Mouse (Mus musculus): ENCODE measurements at regions not wholly inside any gene's neighbourhood (a gene's known extent, or its start where the extent isn't known, plus 50 kb on each side); places are given as distances from the start of the nearest gene placed in this dataset.

- peak; percentile 1 for DNase-seq
Measured at GRCm38 (mm10) chr2:54154501-54155183, 69.3 kb upstream of the Rprm start.

DNA sequence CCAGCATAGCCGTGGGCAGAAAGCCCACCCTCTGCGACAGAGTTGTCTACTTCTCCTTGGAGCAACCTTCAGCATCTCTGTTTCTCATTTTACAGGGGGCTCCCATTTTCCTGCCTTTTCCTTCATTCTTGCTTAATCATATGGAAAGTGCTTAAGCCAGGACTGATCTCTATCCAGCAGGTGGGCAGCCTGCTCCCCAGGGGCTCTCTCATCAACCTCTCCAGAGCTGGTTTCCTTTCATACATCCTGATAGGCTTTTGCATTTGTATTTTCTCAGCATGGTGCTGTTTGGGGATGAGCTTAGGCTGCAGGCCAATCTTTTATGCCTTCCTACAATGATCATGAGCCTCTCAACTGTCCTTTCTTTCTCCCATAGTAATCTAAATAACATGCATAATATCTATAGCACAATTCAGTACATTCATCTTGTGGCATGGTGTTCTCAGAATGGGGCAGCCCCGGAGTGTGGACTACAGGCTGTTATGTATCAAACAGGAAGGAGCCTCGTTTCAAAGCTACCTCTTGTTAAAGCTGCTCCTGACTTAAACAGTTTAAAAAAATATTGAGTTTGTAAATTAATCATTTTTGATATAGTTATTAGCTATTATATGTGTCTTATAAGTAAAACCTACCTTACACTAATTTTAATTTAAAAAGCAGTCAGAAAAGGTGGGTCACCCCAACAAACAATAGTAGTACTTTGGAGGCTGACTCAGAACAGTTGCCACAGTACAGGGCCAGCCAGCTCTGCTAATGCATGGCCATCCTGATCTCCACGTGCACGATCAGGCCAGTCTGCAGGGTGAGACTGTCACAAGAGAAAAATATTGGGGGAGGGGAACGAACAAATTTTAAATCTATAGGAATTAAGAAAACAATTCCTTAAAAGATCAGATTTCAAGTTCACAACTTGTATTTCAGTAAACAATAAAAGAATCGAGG lies 73.6 kb upstream of the Rprm start:
- no peak for DNase-seq

GRCm38 (mm10) chr2:54177549-54177948 lies 92.2 kb upstream of the Rprm start:
- DNase-seq: peak; percentile 8

DNA sequence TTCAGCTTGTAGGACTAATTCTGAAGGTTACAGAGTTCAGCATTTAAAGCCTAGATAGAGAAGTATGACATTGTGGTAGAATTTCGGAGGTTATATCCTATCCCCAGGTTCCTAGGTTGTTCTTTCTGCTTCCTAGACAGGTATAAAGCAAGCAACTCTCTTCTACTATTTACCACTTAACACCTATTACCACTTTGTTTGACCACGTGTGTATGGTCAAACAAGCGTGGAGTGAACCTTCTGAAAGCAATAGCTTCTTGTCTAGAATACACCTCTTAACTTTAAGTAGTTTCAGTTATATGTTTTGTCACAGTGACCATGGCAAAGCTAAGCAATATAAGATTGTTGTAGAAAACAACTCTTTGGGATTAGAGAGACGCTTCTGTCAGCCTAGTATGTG lies 105.5 kb upstream of the Rprm start:
- DNase-seq: no peak

DNA sequence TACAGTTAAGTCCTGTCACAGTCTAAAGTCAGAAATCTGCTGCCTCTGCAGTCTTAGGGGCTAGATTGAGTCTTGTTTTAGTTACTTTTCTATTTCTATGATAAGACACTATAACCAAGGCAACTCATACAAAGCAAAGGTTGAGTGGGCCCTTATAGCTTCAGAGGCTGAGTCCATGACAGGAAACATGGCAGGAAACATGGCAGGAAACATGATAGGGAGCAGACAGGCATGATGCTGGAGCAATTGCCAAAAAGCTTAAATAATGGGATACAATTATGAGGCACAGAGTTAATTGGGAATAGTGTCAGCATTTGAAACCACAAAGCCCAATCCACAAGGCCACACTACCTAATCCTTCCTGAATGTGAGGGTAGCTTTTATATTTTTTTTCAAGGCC lies 113.0 kb upstream of the Rprm start:
- DNase-seq: no peak

- peak; percentile 9 for DNase-seq
Measured at GRCm38 (mm10) chr2:54215597-54215996, 130.2 kb upstream of the Rprm start.

- DNase-seq: no peak
Measured at GRCm38 (mm10) chr2:54228613-54229012, 143.3 kb upstream of the Rprm start.

GRCm38 (mm10) chr2:54229016-54229415 lies 143.7 kb upstream of the Rprm start:
- no peak for DNase-seq

DNA sequence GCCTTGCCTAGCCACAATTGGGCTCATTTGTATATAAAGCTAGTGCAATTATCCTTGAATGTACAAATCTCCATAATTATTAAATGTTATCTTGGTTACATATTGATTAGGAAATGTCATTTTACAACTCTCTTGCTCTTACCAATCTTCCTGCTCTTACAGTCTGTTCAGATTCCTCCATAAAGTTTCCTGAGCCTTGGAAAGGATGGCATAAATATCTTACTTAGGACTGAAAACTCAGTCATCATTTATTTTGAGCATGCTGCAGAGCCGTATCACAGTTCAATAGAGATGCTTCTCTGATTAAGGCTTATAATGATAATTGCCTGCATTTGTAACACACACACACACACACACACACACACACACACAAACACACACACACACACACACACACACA lies 151.4 kb upstream of the Rprm start:
- DNase-seq: no peak

- DNase-seq: no peak
Measured at GRCm38 (mm10) chr2:54237192-54237591, 151.8 kb upstream of the Rprm start.

GRCm38 (mm10) chr2:54264773-54265452 lies 171.2 kb upstream of the Galnt13 start:
- no peak for DNase-seq

DNA sequence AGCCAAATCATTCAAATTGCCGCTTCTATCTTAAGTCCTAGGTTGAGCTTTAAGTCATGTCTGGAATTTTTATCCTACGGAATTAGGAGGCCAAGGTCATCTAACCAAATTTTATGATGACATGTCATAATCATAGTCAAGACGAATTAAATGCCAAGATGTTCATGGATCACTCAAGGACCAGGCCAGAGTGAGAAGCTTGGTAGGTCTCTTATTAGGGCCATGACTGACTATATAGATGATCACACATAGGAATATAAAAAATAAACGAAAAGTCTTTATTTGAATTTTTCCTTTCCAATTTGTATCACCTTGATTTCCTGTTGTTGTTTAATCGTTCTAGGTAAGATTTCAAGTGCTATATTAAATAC lies 170.7 kb upstream of the Galnt13 start:
- no peak for DNase-seq

- DNase-seq: no peak
Measured at GRCm38 (mm10) chr2:54281966-54282365, 154.2 kb upstream of the Galnt13 start.

GRCm38 (mm10) chr2:54283876-54284275 lies 152.2 kb upstream of the Galnt13 start:
- DNase-seq: no peak

DNA sequence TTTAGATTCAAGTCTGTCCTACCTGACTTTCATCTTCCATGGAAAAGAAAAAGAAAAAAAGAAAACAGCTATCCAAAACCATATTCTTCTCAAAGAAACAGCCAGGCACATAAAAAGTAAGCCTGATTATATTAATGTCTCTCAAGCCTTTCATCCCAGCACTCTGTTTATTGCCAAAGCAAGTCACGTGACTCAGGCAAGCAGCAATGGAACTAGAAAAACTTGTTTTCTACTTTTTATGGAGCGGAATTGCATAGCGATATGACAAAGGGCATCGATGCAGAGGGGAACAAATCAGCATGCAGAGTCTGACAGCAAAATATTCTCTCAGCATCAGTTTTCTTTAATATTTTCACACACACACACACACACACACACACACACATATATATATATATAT lies 130.6 kb upstream of the Galnt13 start:
- no peak for DNase-seq

GRCm38 (mm10) chr2:54318559-54318958 lies 117.6 kb upstream of the Galnt13 start:
- DNase-seq: no peak

DNA sequence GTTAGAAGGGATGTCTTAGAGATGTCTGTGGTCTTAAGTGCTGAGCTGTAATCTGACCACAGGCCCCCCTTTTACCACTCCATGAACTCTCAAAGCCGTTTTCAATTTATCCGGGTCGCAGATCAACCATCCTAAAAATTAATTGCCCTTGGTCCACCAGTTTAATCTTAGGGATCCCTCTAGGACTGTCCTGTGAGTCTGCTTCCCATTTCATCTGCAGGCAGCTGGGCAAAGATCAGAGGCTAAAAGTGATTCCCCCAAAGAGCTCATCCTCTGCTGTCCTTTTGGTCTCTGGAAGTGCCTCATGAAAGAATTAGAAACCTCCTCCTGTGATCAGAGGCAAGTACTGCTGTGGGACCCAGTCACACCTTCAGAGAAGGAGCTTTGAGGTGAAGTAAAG lies 69.2 kb upstream of the Galnt13 start:
- no peak for DNase-seq

DNA sequence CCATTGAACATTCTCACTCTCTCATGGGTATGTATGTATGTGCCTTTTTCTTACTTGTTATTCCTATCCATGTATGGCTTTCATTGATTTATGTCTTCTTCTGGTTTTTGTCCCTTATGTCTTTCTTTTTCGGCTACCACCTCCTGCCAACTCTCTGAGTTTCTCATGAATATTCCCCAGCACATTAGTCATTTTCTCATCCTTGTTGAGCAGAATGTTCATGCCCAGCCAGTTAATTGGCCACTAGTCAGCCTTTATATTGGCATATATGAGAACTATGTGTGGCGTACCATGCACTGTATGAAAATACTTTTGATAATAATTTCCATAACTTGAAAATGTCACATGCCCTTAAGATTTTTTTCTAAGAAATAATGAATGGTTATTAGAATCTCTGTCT lies 56.8 kb upstream of the Galnt13 start:
- DNase-seq: no peak

All from lung, postnatal 14 days (tissue).